Mouse (Mus musculus): ENCODE measurements around the gene Brd4. TPM values are rescaled to one million over a fixed set of nuclear protein-coding genes. Genes with fewer than 3 reads are reported as not detected.

The Brd4 gene
- polyA plus RNA-seq, 1 experiment from 2014 or later = 91.5 TPM

GRCm38 (mm10) chr17:32313892-32314291 lies 29.4 kb upstream of the Brd4 start:
- no peak overlapping the region for H3K4me2 ChIP-seq
- peaks cover 86% of the 10 kb centered on the region for H3K36me3 ChIP-seq
- H3K9ac ChIP-seq = no peak overlapping the region
- H3K27me3 ChIP-seq = no peaks in the 10 kb centered on the region
- WGBS = 84% methylated on average over 5 of the region's 5 CpGs
- H3K27ac ChIP-seq (replicated peaks) = no peak overlapping the region
- H3K9me3 ChIP-seq = no peaks in the 10 kb centered on the region
- H3K4me1 ChIP-seq (replicated peaks) = peaks cover 7% of the 10 kb centered on the region
- no peak for ATAC-seq (ENCODE audit: low FRiP score, low read depth)
- H3K4me3 ChIP-seq = no peak overlapping the region

DNA sequence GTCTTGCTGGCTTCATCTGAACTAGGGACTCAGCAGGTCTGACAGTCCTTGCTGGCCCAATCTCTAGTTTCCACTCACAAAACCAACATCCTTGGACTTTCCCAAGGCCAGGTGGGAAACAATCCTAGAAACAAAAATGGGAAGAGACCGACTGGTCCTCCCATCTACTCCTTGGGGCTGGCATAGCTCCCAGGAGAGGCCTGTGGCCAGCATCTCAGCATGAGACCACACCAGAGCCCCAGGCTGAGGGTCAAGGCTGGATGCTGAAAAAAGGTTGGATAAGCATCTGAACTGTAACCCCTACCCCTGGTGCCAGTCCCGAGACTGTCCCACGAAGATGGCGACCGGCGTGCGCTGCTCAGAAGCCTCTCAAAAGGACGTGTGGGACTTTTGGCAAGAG lies 28.3 kb upstream of the Brd4 start:
- no peak for ATAC-seq (ENCODE audit: low FRiP score, low read depth)
- Histone ChIP-seq H3K4me3 (no peak overlapping the region), H3K9ac (no peak overlapping the region), H3K27ac (replicated peaks) (no peak overlapping the region), H3K4me1 (replicated peaks) (no peaks in the 10 kb centered on the region), H3K27me3 (no peaks in the 10 kb centered on the region), H3K36me3 (peaks cover 97% of the 10 kb centered on the region), H3K4me2 (no peak overlapping the region), H3K9me3 (no peaks in the 10 kb centered on the region)
- WGBS = 95% methylated on average over 8 of the region's 8 CpGs

DNA sequence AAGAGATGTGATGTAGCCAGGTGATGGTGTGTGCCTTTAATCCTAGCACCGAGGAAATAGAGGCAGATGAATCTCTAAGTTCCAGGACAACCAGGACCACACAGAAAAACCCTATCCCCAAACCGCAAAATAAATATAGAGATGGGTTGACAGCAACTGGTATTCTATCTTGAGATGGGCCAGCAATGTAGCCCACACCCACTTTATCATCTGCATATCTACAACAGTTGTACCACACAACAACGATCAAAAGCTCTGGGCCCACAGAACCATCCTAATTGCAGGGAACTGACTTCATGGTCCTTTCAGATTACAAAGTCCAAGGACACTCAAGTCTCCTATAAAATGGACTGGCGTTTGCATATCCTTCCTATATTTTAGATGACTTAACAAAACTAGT lies 23.4 kb upstream of the Brd4 start:
- Histone ChIP-seq H3K4me1 (replicated peaks) (no peaks in the 10 kb centered on the region), H3K27ac (replicated peaks) (no peak overlapping the region), H3K36me3 (peaks cover 92% of the 10 kb centered on the region), H3K9me3 (no peaks in the 10 kb centered on the region), H3K4me3 (no peak overlapping the region), H3K9ac (no peak overlapping the region), H3K27me3 (no peaks in the 10 kb centered on the region), H3K4me2 (no peak overlapping the region)
- WGBS = 96% methylated on average over 4 of the region's 4 CpGs
- no peak for ATAC-seq (ENCODE audit: low FRiP score, low read depth)

GRCm38 (mm10) chr17:32298125-32298524 lies 13.6 kb upstream of the Brd4 start:
- ATAC-seq (ENCODE audit: low FRiP score, low read depth) = no peak
- no peaks in the 10 kb centered on the region for H3K36me3 ChIP-seq
- 93% methylated on average over 1 of the region's 1 CpGs for WGBS
- H3K4me3 ChIP-seq = no peak overlapping the region
- no peak overlapping the region for H3K4me2 ChIP-seq
- no peaks in the 10 kb centered on the region for H3K9me3 ChIP-seq
- H3K4me1 ChIP-seq (replicated peaks) = no peaks in the 10 kb centered on the region
- H3K9ac ChIP-seq = no peak overlapping the region
- H3K27me3 ChIP-seq = no peaks in the 10 kb centered on the region
- no peak overlapping the region for H3K27ac ChIP-seq (replicated peaks)

DNA sequence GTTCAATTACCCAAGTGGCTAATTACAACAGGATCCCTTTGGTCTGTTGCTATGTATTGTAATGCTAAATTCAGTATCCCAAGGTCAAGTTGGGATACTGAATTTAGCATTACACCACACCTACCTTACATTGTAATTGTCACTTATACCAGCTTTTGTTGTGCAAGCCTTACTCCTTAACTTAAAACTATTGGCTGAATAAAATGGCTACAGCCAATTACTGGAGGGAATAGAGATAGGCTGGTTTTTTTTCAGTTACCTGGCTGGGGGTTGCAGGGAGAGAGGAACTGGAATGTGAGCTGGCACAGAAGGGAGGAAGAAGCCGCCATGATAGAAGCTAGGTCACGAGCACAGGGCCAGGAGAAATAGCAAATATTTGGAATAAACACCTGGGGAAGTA lies 11.4 kb upstream of the Brd4 start:
- WGBS = 89% methylated on average over 2 of the region's 2 CpGs
- ATAC-seq (ENCODE audit: low FRiP score, low read depth) = no peak

GRCm38 (mm10) chr17:32295160-32295559 lies 10.6 kb upstream of the Brd4 start:
- no peaks in the 10 kb centered on the region for H3K4me1 ChIP-seq (replicated peaks)
- H3K9me3 ChIP-seq = no peaks in the 10 kb centered on the region
- no peak for ATAC-seq (ENCODE audit: low FRiP score, low read depth)
- H3K36me3 ChIP-seq = no peaks in the 10 kb centered on the region
- no peak overlapping the region for H3K4me2 ChIP-seq
- no peak overlapping the region for H3K4me3 ChIP-seq
- WGBS = 89% methylated on average over 4 of the region's 4 CpGs
- no peaks in the 10 kb centered on the region for H3K27me3 ChIP-seq
- no peak overlapping the region for H3K9ac ChIP-seq
- no peak overlapping the region for H3K27ac ChIP-seq (replicated peaks)

More for the DNA sequence above, 11.4 kb upstream of the Brd4 start:
- no peak overlapping the region for H3K4me2 ChIP-seq
- no peaks in the 10 kb centered on the region for H3K27me3 ChIP-seq
- H3K27ac ChIP-seq (replicated peaks) = no peak overlapping the region
- H3K4me1 ChIP-seq (replicated peaks) = no peaks in the 10 kb centered on the region
- no peak overlapping the region for H3K9ac ChIP-seq
- H3K9me3 ChIP-seq = no peaks in the 10 kb centered on the region
- no peak overlapping the region for H3K4me3 ChIP-seq
- H3K36me3 ChIP-seq = no peaks in the 10 kb centered on the region

DNA sequence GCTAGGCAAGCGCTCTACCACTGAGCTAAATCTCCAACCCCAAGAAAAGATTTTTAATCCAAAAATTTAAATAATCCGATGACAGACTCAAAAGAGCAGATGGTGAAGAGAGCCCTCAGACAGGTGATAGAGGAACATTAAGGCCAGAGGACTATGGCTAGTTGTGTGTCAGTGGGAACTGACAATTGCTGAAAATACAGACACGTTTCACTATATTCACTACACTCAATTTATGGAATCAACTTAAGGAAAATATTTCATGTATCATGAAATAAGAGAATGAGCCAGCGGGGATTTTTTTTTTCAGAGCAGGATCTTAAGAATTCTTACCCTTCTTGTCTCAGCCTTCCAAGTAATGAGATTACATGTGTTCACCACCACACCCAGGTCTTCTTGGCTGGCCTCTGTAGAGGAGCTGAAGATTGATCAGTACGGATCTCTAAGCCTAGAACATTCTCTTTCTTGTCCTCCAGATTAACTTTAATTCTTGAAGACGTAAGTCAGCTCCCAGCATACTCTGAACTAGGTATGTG lies 682 bp upstream of the Brd4 start:
- Histone ChIP-seq H3K27me3 (no peaks in the 10 kb centered on the region), H3K4me2 (peak overlapping the region; percentile 80), H3K4me3 (peak overlapping the region; percentile 97), H3K9ac (peak overlapping the region; percentile 97), H3K4me1 (replicated peaks) (peaks cover 46% of the 10 kb centered on the region), H3K36me3 (no peaks in the 10 kb centered on the region), H3K27ac (replicated peaks) (peak overlapping the region; percentile 100), H3K9me3 (no peaks in the 10 kb centered on the region)
- 54% methylated on average over 6 of the region's 6 CpGs for WGBS
- ATAC-seq (ENCODE audit: low FRiP score, low read depth) = no peak

DNA sequence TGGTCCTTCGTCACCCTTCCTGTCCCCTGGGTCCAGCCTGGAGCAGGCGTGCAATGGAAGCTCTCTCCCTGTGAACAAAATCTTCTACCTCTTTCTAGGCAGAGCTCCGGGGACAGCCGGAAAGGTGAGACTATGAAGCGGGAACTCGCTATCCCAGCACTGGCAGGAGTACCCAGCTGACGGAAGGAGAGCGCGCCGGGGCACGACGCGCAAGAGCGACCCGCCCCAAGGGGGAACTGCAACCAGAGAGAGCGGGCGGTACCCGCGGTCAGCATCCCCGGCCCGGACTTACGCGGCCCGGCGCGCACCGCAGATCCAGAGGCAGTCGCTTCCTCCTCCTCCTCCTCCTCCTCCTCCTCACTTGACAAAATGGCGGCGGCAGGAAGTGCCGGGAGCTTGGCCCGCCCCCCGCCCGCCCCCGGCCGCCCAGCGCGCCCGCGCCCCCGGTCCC lies 726 bp downstream of the Brd4 start:
- no peaks in the 10 kb centered on the region for H3K27me3 ChIP-seq
- WGBS = 1% methylated on average over 29 of the region's 41 CpGs

DNA sequence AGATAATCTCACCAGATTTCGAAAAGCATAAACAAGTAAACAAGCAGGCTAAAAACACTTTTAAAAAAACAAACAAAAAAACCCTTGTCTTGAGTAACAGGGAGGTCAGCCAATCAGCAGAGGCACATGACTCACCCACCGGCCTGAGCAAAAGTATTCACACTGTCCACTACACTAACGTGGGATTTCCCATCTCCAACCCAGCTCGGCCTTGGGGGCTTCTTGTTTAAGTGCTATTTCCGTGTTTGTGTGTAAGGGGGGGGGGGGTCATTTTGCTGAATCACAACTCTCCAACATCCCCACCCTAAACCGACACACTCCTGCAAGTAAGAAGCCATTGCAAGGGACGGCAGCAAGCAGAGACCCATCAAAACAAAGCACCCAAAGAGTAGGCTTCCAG lies 1.2 kb downstream of the Brd4 start:
- no peaks in the 10 kb centered on the region for H3K9me3 ChIP-seq
- H3K27me3 ChIP-seq = no peaks in the 10 kb centered on the region
- H3K9ac ChIP-seq = peak overlapping the region; percentile 97
- no peak; the same call in none of the 2 replicates for ATAC-seq (ENCODE audit: low FRiP score, low read depth)
- WGBS = 5% methylated on average over 7 of the region's 7 CpGs
- H3K4me2 ChIP-seq = peak overlapping the region; percentile 80
- H3K4me1 ChIP-seq (replicated peaks) = peaks cover 50% of the 10 kb centered on the region
- no peaks in the 10 kb centered on the region for H3K36me3 ChIP-seq
- peak overlapping the region; percentile 97 for H3K4me3 ChIP-seq
- H3K27ac ChIP-seq (replicated peaks) = peak overlapping the region; percentile 100

More for the DNA sequence above, 726 bp downstream of the Brd4 start:
- H3K4me3 ChIP-seq = peak overlapping the region; percentile 97
- H3K4me1 ChIP-seq (replicated peaks) = peaks cover 49% of the 10 kb centered on the region
- ATAC-seq (ENCODE audit: low FRiP score, low read depth) = peak; percentile 62
- H3K9me3 ChIP-seq = no peaks in the 10 kb centered on the region
- H3K36me3 ChIP-seq = no peaks in the 10 kb centered on the region
- peak overlapping the region; percentile 100 for H3K27ac ChIP-seq (replicated peaks)
- peak overlapping the region; percentile 80 for H3K4me2 ChIP-seq
- peak overlapping the region; percentile 97 for H3K9ac ChIP-seq

DNA sequence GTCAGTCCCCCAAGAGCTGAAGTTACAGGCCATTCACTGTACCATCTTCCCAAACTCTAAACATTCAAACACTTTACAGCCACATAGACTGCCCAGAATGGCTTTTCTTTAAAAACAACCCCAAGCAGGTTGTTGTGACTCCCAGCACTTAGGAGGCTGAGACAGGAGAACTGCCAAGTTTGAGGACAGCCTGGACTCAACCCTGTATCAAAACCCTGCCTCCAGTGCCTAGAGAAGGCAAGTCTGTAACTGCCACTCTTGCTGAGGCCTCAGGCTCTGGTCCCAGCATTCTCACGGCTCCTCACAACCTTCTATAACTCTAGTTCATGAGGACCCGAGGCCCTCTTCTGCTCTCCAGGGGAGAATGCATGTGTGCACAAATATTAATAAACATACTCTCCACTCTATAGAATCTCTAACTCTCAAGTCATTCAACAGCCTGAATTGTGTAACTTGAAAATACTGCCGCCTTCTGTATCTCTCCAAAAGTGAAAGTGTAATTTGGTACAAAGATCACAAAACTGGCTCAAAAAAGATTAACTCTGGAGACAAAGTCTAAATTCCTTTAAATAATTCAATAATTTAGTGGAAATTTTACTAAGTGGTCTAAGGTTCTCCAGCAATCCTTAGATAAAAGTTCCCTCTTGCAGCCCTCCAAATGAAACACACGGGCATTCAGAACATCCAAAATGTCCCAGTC lies 2.8 kb downstream of the Brd4 start:
- Histone ChIP-seq H3K36me3 (no peaks in the 10 kb centered on the region), H3K4me2 (0 out of 2 replicates have a peak overlapping the region, but pooled peaks have one; percentile 80), H3K4me1 (replicated peaks) (peaks cover 43% of the 10 kb centered on the region), H3K9ac (no peak overlapping the region), H3K4me3 (no peak overlapping the region), H3K9me3 (no peaks in the 10 kb centered on the region), H3K27ac (replicated peaks) (no peak overlapping the region), H3K27me3 (no peaks in the 10 kb centered on the region)
- ATAC-seq (ENCODE audit: low FRiP score, low read depth) = no peak
- 81% methylated on average over 4 of the region's 4 CpGs for WGBS

GRCm38 (mm10) chr17:32281126-32281525 lies 3.4 kb downstream of the Brd4 start:
- no peak overlapping the region for H3K4me2 ChIP-seq
- H3K36me3 ChIP-seq = no peaks in the 10 kb centered on the region
- H3K4me1 ChIP-seq (replicated peaks) = peaks cover 39% of the 10 kb centered on the region
- no peak overlapping the region for H3K27ac ChIP-seq (replicated peaks)
- H3K27me3 ChIP-seq = no peaks in the 10 kb centered on the region
- H3K4me3 ChIP-seq = no peak overlapping the region
- no peaks in the 10 kb centered on the region for H3K9me3 ChIP-seq
- 96% methylated on average over 2 of the region's 2 CpGs for WGBS
- ATAC-seq (ENCODE audit: low FRiP score, low read depth) = no peak
- no peak overlapping the region for H3K9ac ChIP-seq

DNA sequence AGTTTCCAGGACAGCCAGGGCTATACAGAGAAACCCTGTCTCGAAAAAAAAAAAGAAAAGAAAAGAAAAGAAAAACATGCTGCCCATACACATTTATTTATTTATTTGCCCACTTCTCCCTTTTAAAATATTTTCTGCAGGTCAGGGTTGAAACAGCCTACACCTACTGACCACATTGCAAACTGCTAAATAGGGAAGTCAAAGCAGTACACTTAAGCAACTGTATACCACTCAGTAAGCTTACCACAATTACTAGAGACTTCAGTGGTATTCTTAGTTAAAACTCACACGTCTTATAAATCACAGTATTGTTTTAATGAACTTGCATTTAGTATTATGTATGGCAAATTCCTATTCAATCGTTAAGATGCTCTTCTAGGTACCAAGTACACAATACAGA lies 3.9 kb downstream of the Brd4 start:
- Histone ChIP-seq H3K4me3 (no peak overlapping the region), H3K36me3 (no peaks in the 10 kb centered on the region), H3K4me1 (replicated peaks) (peaks cover 35% of the 10 kb centered on the region), H3K27me3 (no peaks in the 10 kb centered on the region), H3K27ac (replicated peaks) (no peak overlapping the region), H3K4me2 (no peak overlapping the region), H3K9me3 (no peaks in the 10 kb centered on the region), H3K9ac (no peak overlapping the region)
- WGBS = 90% methylated on average over 3 of the region's 3 CpGs
- ATAC-seq (ENCODE audit: low FRiP score, low read depth) = no peak

Data from hindbrain, embryonic 15.5 days (tissue).